ENCODE assay signal across 8 mouse cellular contexts in genomic region chr3:89259076-89259475, GRCm38 (mm10). TPM values are rescaled to one million over a fixed set of nuclear protein-coding genes. Genes with fewer than 3 reads are reported as not detected.
DNase-seq lines count a peak whose midpoint lies in the region; ATAC-seq and TF ChIP-seq lines count a peak whose summit lies in the region.

Gene Dpm3, plus strand, starts transcription at chr3:89259358.

- H3K27ac ChIP-seq in lung, embryonic 14.5 days (ENCODE audit: low read depth) = no peak within 1 kb of the TSS
- H3K27ac ChIP-seq in heart, embryonic 10.5 days = no peak within 1 kb of the TSS
- no peak within 1 kb of the TSS for H3K27ac ChIP-seq in midbrain, embryonic 16.5 days (ENCODE audit: low read length)

- no peak for ATAC-seq in lung, embryonic 14.5 days (ENCODE audit: insufficient read depth)
- no peak for ATAC-seq in midbrain, embryonic 16.5 days

- H3K4me2 ChIP-seq in lung, embryonic 14.5 days = no peak within 1 kb of the TSS
- no peak within 1 kb of the TSS for H3K4me2 ChIP-seq in midbrain, embryonic 16.5 days (ENCODE audit: low read length)

- no peak within 1 kb of the TSS for H3K4me3 ChIP-seq in lung, embryonic 14.5 days (ENCODE audit: low read depth, low read length)
- H3K4me3 ChIP-seq in heart, embryonic 10.5 days = no peak within 1 kb of the TSS
- no peak within 1 kb of the TSS for H3K4me3 ChIP-seq in midbrain, embryonic 16.5 days (ENCODE audit: low read depth, low read length)

- no peaks in the 10 kb centered on the region for H3K9me3 ChIP-seq in lung, embryonic 14.5 days (ENCODE audit: low read depth, low read length)
- no peaks in the 10 kb centered on the region for H3K9me3 ChIP-seq in heart, embryonic 10.5 days
- H3K9me3 ChIP-seq in midbrain, embryonic 16.5 days (replicated peaks; ENCODE audit: control insufficient read depth, low read length, poor library complexity, severe bottlenecking) = no peaks in the 10 kb centered on the region

- H3K9ac ChIP-seq in lung, embryonic 14.5 days = no peak within 1 kb of the TSS
- H3K9ac ChIP-seq in midbrain, embryonic 16.5 days (ENCODE audit: low read depth, low read length) = no peak within 1 kb of the TSS

- H3K4me1 ChIP-seq in lung, embryonic 14.5 days (ENCODE audit: insufficient read depth) = no peaks in the 10 kb centered on the region
- 0 out of 2 replicates have a peak, but pooled peaks cover 4% of the 10 kb centered on the region for H3K4me1 ChIP-seq in heart, embryonic 10.5 days
- no peaks in the 10 kb centered on the region for H3K4me1 ChIP-seq in midbrain, embryonic 16.5 days (ENCODE audit: control insufficient read depth, insufficient read depth, low read length)

- H3K27me3 ChIP-seq in lung, embryonic 14.5 days (ENCODE audit: insufficient read depth, low read length) = no peaks in the 10 kb centered on the region
- H3K27me3 ChIP-seq in heart, embryonic 10.5 days (ENCODE audit: insufficient read depth, poor library complexity, severe bottlenecking) = peaks cover 4% of the 10 kb centered on the region; the same call in 1 of the 2 replicates
- no peaks in the 10 kb centered on the region for H3K27me3 ChIP-seq in midbrain, embryonic 16.5 days (ENCODE audit: control insufficient read depth, insufficient read depth, low read depth, low read length)

- no peak for TF ChIP-seq CTCF in lung, embryonic 14.5 days (IDR thresholded peaks at IDR 0.05; ENCODE audit: low read depth)

- WGBS in lung, embryonic 14.5 days = 39% methylated on average over 7 of the region's 7 CpGs
- 44% methylated on average over 7 of the region's 7 CpGs for WGBS in heart, embryonic 10.5 days
- WGBS in midbrain, embryonic 16.5 days = 49% methylated on average over 7 of the region's 7 CpGs

- no peak for DNase-seq in lung, embryonic 14.5 days
- DNase-seq in lung, postnatal 25 days (ENCODE audit: low spot score) = no peak
- DNase-seq in brain, adult 2 months (ENCODE audit: low read depth, low spot score) = peak; percentile 82
- no peak for DNase-seq in heart, embryonic 10.5 days (ENCODE audit: low spot score)
- no peak for DNase-seq in layer of hippocampus, postnatal 36 days
- DNase-seq in cerebellum, adult 8-10 months = no peak
- no peak for DNase-seq in frontal cortex, postnatal 10 days (ENCODE audit: low spot score in 2 of 2)

- no peaks in the 10 kb centered on the region for H3K36me3 ChIP-seq in lung, embryonic 14.5 days (ENCODE audit: insufficient read depth)
- no peaks in the 10 kb centered on the region for H3K36me3 ChIP-seq in heart, embryonic 10.5 days
- H3K36me3 ChIP-seq in midbrain, embryonic 16.5 days (ENCODE audit: control insufficient read depth, insufficient read depth, low read length) = no peaks in the 10 kb centered on the region

RNA-seq across cellular contexts. Expression of gene Dpm3, which starts in this region (rescaled TPM):
- 118 and 119 TPM in 2 replicates for polyA plus RNA-seq in lung, embryonic 14.5 days (2014; fragmentation: Nextera tagmentation; extraction: Ambion mirVana)
- polyA plus RNA-seq in heart, embryonic 10.5 days (2016; fragmentation: Nextera tagmentation; extraction: Ambion mirVana) = 76.7 and 86.0 TPM in 2 replicates
- total RNA-seq in layer of hippocampus, postnatal 36 days (2021) = 10 to 100 TPM; 50.4 to 65.2 TPM
- polyA plus RNA-seq in midbrain, embryonic 16.5 days (2015; fragmentation: Nextera tagmentation; extraction: Ambion mirVana) = 60.4 and 64.5 TPM in 2 replicates
